Mouse (Mus musculus) forelimb bud, embryonic 11.5 days (tissue): Measurements from ENCODE around the gene Ascc1.
"Not testable (repeated sequence)": the region's sequence is repeated elsewhere in the genome, so short reads cannot be mapped to it uniquely, and the experiment has no call there.

Experiments
- DNase-seq: peaks from one replicate; pipeline ENCODE4 v3.0.0-alpha.2; 2012; ENCODE audit warnings: low read depth, low spot score

The Ascc1 gene

DNA sequence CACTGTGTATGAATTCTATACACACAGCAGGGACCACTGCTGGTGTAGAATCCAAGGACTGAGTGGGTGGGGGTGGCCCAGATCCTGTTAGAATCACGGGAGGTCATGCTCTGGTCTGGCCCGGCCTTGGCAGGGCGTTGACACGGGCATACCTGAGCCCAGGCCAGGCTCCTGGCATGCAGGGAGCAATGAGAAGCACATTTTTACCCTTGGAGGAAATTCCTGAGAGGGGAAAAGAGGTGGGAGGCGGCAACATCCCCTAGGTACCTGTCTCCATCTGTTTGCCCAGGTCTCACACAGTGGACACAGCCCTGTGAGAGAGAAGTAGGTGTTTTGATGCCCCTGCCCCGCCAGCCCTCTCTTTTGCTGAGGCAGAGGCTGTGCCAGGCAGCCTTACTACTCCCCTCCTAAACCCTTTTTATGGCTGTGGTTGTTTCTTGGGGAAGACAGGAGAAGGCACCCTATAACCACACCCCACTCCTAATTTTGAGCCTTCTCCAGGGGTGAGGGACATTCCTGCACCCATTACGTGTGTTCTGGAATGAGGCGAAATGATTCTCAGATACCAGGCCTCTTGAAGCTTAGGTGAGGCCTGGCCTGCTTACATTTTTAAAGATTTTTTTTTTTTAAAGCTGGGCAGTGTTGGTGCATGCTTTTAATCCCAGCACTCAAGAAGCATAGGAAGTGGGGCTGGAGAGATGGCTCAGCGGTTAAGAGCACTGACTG is 111.5 kb downstream of the Ascc1 start:
- no peak for DNase-seq

GRCm38 (mm10) chr10:60115345-60116185 is 113.0 kb downstream of the Ascc1 start:
- DNase-seq: peak; percentile 69

DNA sequence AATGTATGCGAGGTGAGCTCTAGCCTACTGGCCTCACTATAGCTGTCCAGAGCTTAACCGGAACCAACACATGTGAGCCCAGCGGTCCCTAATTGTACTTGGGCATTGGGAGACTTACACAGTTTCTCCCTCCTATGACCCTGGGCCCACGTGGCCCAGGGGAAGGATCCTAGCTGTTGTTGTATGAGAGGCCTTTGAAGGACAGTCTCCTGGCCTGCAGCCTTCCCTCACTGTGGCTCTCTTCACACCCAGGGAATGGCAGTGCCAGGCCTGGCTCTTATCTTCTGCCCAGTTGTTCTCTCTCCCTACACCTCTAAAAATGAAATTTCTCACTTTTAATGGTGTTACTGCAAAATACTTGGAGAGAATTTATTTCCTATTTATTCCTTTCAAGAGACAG is 114.4 kb downstream of the Ascc1 start:
- DNase-seq: no peak

- DNase-seq: no peak
These were observed 115.9 kb downstream of the Ascc1 start for GRCm38 (mm10) chr10:60118464-60118863.

DNA sequence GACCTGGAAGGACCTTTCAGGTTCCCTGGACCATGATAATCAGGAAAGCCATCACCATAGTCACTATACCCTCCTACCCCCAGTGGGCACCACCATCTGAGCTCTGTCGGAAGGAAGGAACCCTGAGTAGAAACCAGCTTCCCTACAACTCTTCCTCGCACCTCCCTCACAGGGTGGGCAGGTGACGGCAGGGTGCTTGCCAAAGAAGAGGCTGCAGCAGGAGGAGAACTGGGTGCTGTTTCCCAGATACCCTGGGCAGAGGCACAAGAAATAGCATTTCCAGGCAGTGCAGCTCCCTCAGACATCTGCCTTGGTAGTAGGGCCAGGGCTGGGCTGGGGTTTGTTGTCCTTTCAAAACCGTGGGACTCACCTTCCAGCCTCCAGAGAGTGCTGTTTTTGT is 118.0 kb downstream of the Ascc1 start:
- DNase-seq: no peak

DNA sequence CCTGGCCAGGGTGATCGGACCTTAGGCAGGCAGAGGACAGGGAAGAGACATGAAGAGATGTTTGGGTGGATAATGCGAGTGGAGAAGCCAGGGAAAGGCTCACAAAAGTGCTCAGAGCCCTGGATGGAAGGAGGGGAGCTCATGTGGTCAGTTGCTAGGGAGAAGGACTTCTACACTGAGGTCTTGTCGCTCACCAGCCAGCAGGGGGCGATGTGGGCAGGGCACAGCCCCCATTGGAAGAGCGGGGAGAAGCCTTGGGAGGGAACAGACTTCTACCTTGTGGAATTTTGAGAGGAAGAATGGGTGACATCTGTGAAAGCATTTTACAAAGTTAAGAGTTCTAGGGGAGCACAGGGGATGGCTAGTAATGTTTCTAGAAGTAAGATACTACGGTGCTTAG is 121.5 kb downstream of the Ascc1 start:
- no peak for DNase-seq

GRCm38 (mm10) chr10:60125529-60126327 is 123.1 kb downstream of the Ascc1 start:
- no peak for DNase-seq

- no peak for DNase-seq
These were observed 125.7 kb downstream of the Ascc1 start for GRCm38 (mm10) chr10:60128287-60128686.

GRCm38 (mm10) chr10:60130504-60130903 is 127.9 kb downstream of the Ascc1 start:
- no peak for DNase-seq

GRCm38 (mm10) chr10:60133501-60133900 is 130.9 kb downstream of the Ascc1 start:
- DNase-seq: peak; percentile 47

DNA sequence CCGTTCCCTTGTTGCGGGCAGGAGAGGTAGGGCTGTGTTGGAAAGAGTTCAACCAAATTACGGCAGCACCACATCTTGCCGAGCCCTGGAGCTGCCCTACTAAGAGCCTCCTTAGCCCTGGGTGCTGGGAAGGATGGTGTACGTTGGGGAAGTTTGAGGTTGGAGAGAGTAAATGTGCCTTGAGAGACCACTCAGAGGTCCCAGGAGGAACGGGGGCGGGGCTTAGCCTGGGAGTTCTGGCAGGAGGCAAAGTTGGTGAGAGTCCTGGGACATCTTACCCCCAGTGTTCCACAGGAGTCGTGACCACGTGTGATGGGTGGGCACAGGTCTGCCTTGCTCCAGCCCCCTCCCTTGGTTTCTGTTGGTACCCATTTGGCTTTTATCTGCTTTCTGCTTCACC is 131.6 kb downstream of the Ascc1 start:
- no peak for DNase-seq

DNA sequence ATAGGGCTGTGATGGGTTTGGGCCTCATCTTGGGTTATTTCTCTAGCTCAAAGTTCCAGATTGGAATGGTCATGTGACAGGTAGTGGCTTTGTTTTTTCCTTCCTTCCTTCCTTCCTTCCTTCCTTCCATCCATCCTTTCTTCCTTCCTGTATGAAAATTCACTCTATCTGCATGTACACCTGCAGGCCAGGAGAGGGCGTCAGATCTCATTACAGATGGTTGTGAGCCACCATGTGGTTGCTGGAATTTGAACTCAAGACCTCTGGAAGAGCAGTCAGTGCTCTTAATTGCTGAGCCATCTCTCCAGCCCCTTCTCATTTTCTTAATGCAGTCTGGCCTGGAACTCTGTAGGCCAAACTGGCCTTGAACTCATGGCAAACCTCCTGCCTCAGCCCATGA is 133.4 kb downstream of the Ascc1 start:
- not testable (repeated sequence) for DNase-seq

GRCm38 (mm10) chr10:60136935-60137334 is 134.3 kb downstream of the Ascc1 start:
- no peak for DNase-seq

DNA sequence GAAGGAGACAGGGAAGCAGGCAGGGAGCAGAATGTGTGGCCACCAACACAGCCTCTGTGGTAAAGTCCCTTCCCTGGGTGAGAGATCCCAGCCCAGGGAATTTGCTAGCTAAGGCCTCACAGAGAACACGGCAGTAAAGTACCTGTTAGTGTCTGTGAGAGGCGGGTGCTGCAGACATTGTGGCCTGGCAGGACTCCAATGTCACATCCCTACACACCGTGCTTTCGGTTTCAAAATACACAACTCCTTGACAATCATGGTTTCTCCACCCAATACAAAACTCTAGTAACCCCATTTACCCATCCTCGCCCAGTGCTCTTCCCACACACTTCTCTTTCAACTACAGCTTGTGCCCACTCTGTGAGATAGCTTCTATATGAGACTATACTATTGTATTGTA is 136.1 kb downstream of the Ascc1 start:
- DNase-seq: no peak

DNA sequence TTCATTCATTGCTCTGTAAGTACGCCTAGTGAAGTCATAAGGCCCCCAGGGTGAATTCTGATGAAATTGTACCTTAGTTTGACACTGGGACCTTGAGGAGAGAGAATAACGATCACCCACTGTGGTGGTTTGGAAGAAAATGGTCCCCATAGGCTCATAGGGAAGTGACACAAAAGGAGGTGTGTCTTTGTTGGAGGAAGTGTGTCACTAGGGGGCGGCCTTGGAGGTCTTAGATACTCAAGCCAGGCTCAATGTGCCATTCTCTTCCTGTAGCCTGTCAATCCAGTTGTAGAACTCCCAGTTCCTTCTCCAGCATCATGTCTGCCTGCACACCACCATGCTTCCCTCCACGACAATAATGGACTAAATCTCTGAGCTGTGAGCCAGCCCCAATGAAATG is 138.1 kb downstream of the Ascc1 start:
- no peak for DNase-seq

DNA sequence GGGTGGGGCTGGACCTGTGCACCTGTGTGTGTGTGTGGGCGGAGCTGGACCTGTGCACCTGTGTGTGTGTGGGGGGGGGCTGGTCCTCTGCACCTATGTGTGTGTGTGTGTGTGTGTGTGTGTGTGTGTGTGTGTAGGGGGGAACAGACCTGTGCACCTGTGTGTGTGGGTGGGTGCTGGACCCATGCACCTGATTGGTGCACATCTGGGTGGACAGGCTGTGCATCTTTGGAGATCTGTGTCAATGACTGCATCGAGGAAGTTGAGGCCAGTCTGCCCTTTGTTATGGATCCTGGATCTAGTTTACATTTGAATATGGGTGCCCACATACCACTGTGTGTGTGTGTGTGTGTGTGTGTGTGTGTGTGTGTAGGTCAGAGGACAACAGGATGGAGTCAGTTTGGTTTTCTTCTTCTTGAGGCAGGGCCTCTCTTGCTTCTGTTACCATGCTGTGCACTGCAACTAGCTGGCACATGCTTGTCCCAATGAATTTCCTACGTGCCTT is 139.1 kb downstream of the Ascc1 start:
- DNase-seq: no peak

DNA sequence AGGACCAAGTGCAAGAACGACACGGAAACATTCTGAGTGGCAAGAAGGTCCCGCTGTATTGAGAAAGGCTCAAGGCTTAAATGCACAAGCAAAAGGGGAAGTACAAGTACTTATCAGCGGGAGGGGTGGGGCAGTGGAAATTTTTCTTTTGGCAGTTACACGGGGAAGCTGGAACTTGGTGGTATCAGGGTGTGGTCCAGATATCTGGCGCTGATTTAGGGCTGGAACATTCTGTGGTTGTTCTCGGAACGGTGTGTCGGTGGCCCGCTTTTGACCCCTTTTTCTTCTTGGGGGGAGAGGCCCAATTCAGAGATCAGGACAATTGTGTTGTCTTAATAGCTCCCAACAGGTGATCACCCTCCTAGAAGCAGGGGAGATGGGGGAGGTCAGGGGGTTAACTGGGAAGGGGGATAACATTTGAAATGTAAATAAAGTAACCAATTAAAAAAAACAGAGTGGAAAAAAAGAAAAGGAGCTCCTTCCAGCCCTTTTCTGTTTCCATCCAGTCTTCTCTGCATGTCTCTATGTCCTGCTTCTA is 145.0 kb downstream of the Ascc1 start:
- DNase-seq: not testable (repeated sequence)

GRCm38 (mm10) chr10:60148087-60148486 is 145.5 kb downstream of the Ascc1 start:
- peak; percentile 85 for DNase-seq
